Mouse (Mus musculus) olfactory bulb, adult 2 months (tissue): ENCODE data around the gene Gab2. TPM values are rescaled to one million over a fixed set of nuclear protein-coding genes. Genes with fewer than 3 reads are reported as not detected.

Experiments used
- H3K27ac ChIP-seq: fragments of 200-500 bp; 2 replicates; pipeline ENCODE4 v1.5.1; 2012; ENCODE audit warnings: low read depth, low read length; ENCODE audit not compliant: insufficient read depth
- H3K4me1 ChIP-seq: fragments of 200-500 bp; 2 replicates; pipeline ENCODE4 v1.6.1; 2012; ENCODE audit warnings: low read length; ENCODE audit not compliant: control insufficient read depth, insufficient read depth
- H3K4me3 ChIP-seq: fragments of 200-500 bp; 2 replicates; pipeline ENCODE4 v1.5.1; 2012; ENCODE audit warnings: mild to moderate bottlenecking, low read depth, low read length, moderate library complexity; ENCODE audit not compliant: insufficient read depth
- CTCF ChIP-seq: fragments of 200-500 bp; IDR thresholded peaks from 2 replicates; pipeline ENCODE4 v1.5.1; 2012; ENCODE audit warnings: low read depth, mild to moderate bottlenecking, low read length, moderate library complexity; ENCODE audit not compliant: insufficient read depth
- POLR2A ChIP-seq: fragments of 200-500 bp; IDR thresholded peaks from 2 replicates; pipeline ENCODE4 v1.6.1; 2012; ENCODE audit warnings: mild to moderate bottlenecking, low read depth, low read length, moderate library complexity; ENCODE audit not compliant: insufficient read depth
- WGBS: fragments of 180-500 bp; shearing (Covaris S2); methylation state at CpG from one replicate; pipeline ENCODE4 v1.1.7; 2018; 5-methylcytosine and 5-hydroxymethylcytosine counted together
- polyA plus RNA-seq: library from polyadenylated mRNA; stranded (reverse); fragments of >200 nt; gene quantifications from 2 replicates; pipeline ENCODE4 v1.2.4, GENCODE M21; 2012; ENCODE audit warnings: low replicate concordance; ENCODE audit not compliant: missing spikeins, insufficient read depth, insufficient read length

The Gab2 gene
- polyA plus RNA-seq, 1 experiment = not detected

GRCm38 (mm10) chr7:97350891-97351290 lies 269.5 kb downstream of the Gab2 start:
- TF ChIP-seq POLR2A (no peak), CTCF (no peak)
- Histone ChIP-seq H3K4me1 (no peaks in the 10 kb centered on the region), H3K27ac (no peak overlapping the region), H3K4me3 (no peak overlapping the region)
- WGBS = 81% methylated on average over 5 of the region's 5 CpGs

GRCm38 (mm10) chr7:97351792-97352513 lies 270.6 kb downstream of the Gab2 start:
- TF ChIP-seq CTCF = no peak
- TF ChIP-seq POLR2A = no peak
- Histone ChIP-seq H3K4me3 (no peak overlapping the region), H3K4me1 (no peaks in the 10 kb centered on the region), H3K27ac (no peak overlapping the region)
- 69% methylated on average over 11 of the region's 11 CpGs for WGBS

DNA sequence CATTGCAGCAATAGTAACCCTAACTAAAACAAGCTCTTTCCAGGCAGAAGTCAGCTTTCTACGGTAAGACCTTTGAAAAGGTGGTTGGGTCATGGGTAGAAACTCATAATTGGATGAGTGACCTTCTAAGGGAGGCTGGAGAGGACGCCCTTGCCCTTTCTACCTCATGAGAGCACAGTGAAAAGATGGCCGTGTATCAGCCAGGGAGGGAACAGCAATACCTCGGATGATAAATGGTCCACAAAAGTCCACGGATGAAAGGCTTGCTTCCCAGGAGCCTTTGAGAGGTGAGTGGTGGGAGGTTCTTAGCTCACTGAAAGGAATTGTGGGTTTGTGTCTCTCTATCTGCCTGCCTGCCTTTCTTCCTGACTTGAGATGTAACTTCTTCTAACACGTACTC lies 272.0 kb downstream of the Gab2 start:
- TF ChIP-seq POLR2A = no peak
- TF ChIP-seq CTCF = no peak
- WGBS = 95% methylated on average over 6 of the region's 6 CpGs
- H3K4me1 ChIP-seq = no peaks in the 10 kb centered on the region
- H3K27ac ChIP-seq = no peak overlapping the region
- H3K4me3 ChIP-seq = no peak overlapping the region

- H3K4me1 ChIP-seq = no peaks in the 10 kb centered on the region
- no peak overlapping the region for H3K27ac ChIP-seq
- no peak overlapping the region for H3K4me3 ChIP-seq
- WGBS = 59% methylated on average over 13 of the region's 13 CpGs
- no peak for TF ChIP-seq CTCF
- no peak for TF ChIP-seq POLR2A
Observed at GRCm38 (mm10) chr7:97355068-97355841, 273.9 kb downstream of the Gab2 start.

GRCm38 (mm10) chr7:97356253-97356652 lies 274.9 kb downstream of the Gab2 start:
- no peak overlapping the region for H3K27ac ChIP-seq
- no peak overlapping the region for H3K4me3 ChIP-seq
- H3K4me1 ChIP-seq = no peaks in the 10 kb centered on the region
- TF ChIP-seq POLR2A = no peak
- TF ChIP-seq CTCF = no peak
- 65% methylated on average over 5 of the region's 5 CpGs for WGBS

DNA sequence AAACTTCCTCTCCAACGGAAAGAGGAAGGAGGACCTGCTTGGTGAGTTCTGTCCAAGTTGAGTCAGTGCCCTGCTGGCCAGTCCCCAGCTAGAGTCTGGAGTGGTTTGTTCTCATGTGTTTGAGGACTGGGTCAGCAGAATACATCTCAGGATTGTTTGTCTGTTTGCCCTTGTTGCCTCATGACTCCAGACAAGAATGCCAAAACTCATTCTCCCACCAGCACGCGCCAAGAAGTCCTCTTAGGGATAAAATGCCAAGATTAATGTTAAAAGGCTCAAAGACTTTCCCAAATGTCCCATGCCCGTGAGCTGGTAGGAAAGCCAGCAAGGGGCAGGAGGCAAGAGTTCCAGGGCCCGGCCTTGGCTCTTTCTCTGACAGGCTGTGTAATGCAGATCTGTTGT lies 275.5 kb downstream of the Gab2 start:
- H3K27ac ChIP-seq = no peak overlapping the region
- H3K4me1 ChIP-seq = no peaks in the 10 kb centered on the region
- WGBS = 42% methylated on average over 5 of the region's 5 CpGs
- H3K4me3 ChIP-seq = no peak overlapping the region
- TF ChIP-seq POLR2A (no peak), CTCF (no peak)

DNA sequence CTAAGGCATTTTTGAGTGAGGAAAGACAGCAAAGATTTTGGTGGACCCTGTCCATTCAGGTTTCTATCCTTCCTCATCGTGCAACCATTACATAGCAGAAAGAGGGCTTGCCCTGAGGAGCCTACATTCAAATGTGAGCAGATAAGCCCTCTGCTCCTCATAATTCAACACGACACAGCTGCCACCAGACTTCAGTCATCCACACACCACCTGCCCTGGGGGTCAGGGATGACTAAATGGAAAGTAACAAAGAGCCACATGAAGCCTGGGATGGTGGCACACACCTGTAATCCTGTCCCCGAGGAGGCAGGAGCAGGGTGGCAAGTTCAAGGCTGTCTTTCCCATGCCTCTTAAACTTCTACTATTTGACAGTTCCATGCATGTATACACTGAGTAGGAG lies 276.5 kb downstream of the Gab2 start:
- Histone ChIP-seq H3K27ac (no peak overlapping the region), H3K4me3 (no peak overlapping the region), H3K4me1 (no peaks in the 10 kb centered on the region)
- no peak for TF ChIP-seq CTCF
- TF ChIP-seq POLR2A = no peak
- WGBS = 83% methylated on average over 3 of the region's 3 CpGs

DNA sequence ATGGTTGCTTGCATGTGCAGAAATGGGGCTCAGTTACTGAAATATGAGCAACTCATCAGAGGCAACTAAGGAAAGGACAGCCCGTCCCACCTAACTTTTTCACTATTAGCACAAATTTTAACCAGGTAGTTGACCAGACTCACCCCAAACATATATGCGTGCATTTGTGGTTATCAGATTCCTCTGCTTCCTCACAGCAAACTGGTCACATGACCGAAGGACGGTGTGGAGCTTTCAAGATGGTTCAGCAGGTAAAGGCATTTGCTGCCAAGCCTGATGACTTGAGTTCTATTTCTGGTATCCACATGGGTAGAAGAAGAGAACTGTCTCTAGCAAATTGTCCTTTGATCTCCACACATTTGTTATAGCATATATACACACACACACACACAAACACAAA lies 277.0 kb downstream of the Gab2 start:
- H3K27ac ChIP-seq = no peak overlapping the region
- no peak overlapping the region for H3K4me3 ChIP-seq
- H3K4me1 ChIP-seq = no peaks in the 10 kb centered on the region
- WGBS = 95% methylated on average over 4 of the region's 4 CpGs
- TF ChIP-seq POLR2A = no peak
- TF ChIP-seq CTCF = no peak

Other genes with a start within 250 kb of the Gab2 start
- gene Nars2, start 130.1 kb upstream of the Gab2 start, polyA plus RNA-seq = not detected in 2 replicates